Mouse (Mus musculus) liver, embryonic 11.5 days (tissue): ENCODE data around the gene Alg13. TPM values are rescaled to one million over a fixed set of nuclear protein-coding genes. Genes with fewer than 3 reads are reported as not detected.

ENCODE experiments used
- ATAC-seq: fragments of 200-750 bp; cut with Nextera tagmentation; replicated peaks from 2 replicates; pipeline ENCODE4 v1.8.0; 2017; ENCODE audit warnings: moderate number of reproducible peaks, mild to moderate bottlenecking, moderate TSS enrichment, moderate library complexity; ENCODE audit not compliant: low FRiP score
- DNase-seq: peaks from one replicate; pipeline ENCODE4 v3.0.0-alpha.2; 2017; ENCODE audit warnings: low spot score
- H3K27ac ChIP-seq: fragments of 300-500 bp; sonication (generic); 2 replicates; pipeline ENCODE4 v1.5.1; 2014; ENCODE audit warnings: mild to moderate bottlenecking, low read depth, low read length, control low read depth
- H3K27me3 ChIP-seq: fragments of 300-500 bp; sonication (generic); replicated peaks from 2 replicates; pipeline ENCODE4 v1.6.1; 2014; ENCODE audit warnings: low read length, mixed read lengths; ENCODE audit not compliant: control insufficient read depth, insufficient read depth
- H3K36me3 ChIP-seq: fragments of 300-500 bp; sonication (generic); 2 replicates; pipeline ENCODE4 v1.6.1; 2014; ENCODE audit warnings: mild to moderate bottlenecking, low read length, moderate library complexity, mixed read lengths; ENCODE audit not compliant: control insufficient read depth, insufficient read depth
- H3K4me1 ChIP-seq: fragments of 300-500 bp; sonication (generic); replicated peaks from 2 replicates; pipeline ENCODE4 v1.6.1; 2014; ENCODE audit warnings: low read length, mixed read lengths; ENCODE audit not compliant: control insufficient read depth, insufficient read depth
- H3K4me2 ChIP-seq: fragments of 300-500 bp; sonication (generic); 2 replicates; pipeline ENCODE4 v1.6.1; 2014; ENCODE audit warnings: mild to moderate bottlenecking, control low read depth, moderate library complexity
- H3K4me3 ChIP-seq: fragments of 300-500 bp; sonication (generic); 2 replicates; pipeline ENCODE4 v1.5.1; 2014; ENCODE audit warnings: low read depth, low read length, control low read depth
- H3K9ac ChIP-seq: fragments of 300-500 bp; sonication (generic); 2 replicates; pipeline ENCODE4 v1.6.1; 2014; ENCODE audit warnings: low read depth, low read length, control low read depth
- H3K9me3 ChIP-seq: fragments of 300-500 bp; sonication (generic); 2 replicates; pipeline ENCODE4 v1.6.1; 2016; ENCODE audit warnings: low read length, inconsistent platforms, mixed read lengths; ENCODE audit not compliant: control insufficient read depth
- WGBS: fragments of 180-500 bp; shearing (Covaris S2); extraction: QIAGEN DNeasy Blood & Tissue Kit; methylation state at CpG from one replicate; pipeline ENCODE4 v1.1.7; 2014; 5-methylcytosine and 5-hydroxymethylcytosine counted together
- microRNA-seq: library from miRNA; unstranded; fragments of <30 nt; microRNA quantifications from one replicate; pipeline ENCODE4, GENCODE M21; 2017; ENCODE audit warnings: borderline number of aligned reads
- polyA plus RNA-seq: library from polyadenylated mRNA; unstranded; fragments of >200 nt; fragmentation: Nextera tagmentation; extraction: Ambion mirVana; gene quantifications from 2 replicates; pipeline ENCODE4 v1.2.1, GENCODE M21; 2014

The Alg13 gene
- polyA plus RNA-seq, 1 experiment from 2014 or later, result 21.8 TPM

GRCm38 (mm10) chrX:144421091-144421490 is 103.5 kb downstream of the Alg13 start:
- no peak for DNase-seq
- H3K4me1 ChIP-seq, result no peaks in the 10 kb centered on the region
- H3K4me2 ChIP-seq, result no peak overlapping the region
- no peaks in the 10 kb centered on the region for H3K36me3 ChIP-seq
- no peak overlapping the region for H3K4me3 ChIP-seq
- H3K9ac ChIP-seq, result no peak overlapping the region
- H3K27me3 ChIP-seq, result no peaks in the 10 kb centered on the region
- H3K9me3 ChIP-seq, result no peaks in the 10 kb centered on the region
- 88% methylated on average over 1 of the region's 1 CpGs for WGBS
- no peak overlapping the region for H3K27ac ChIP-seq
- ATAC-seq, result no peak

- no peak overlapping the region for H3K27ac ChIP-seq
- no peak for ATAC-seq
Observed at GRCm38 (mm10) chrX:144423848-144424247, 106.2 kb downstream of the Alg13 start.

More at GRCm38 (mm10) chrX:144423848-144424247, 106.2 kb downstream of the Alg13 start:
- Histone ChIP-seq H3K4me2 (no peak overlapping the region), H3K27me3 (no peaks in the 10 kb centered on the region), H3K4me1 (no peaks in the 10 kb centered on the region), H3K9me3 (no peaks in the 10 kb centered on the region), H3K4me3 (no peak overlapping the region), H3K9ac (no peak overlapping the region), H3K36me3 (no peaks in the 10 kb centered on the region)
- DNase-seq, result no peak
- 73% methylated on average over 3 of the region's 3 CpGs for WGBS

Small RNAs within 50 kb of the gene (microRNA-seq; reads per million reads assigned to microRNA genes)
- gene Mir680-2, result not detected

Other genes starting within 250 kb of the Alg13 start
- gene A730046J19Rik, start 164.1 kb upstream of the Alg13 start, polyA plus RNA-seq, result 0.19 and 0.35 TPM in 2 replicates
- gene Trpc5os, start 138.8 kb downstream of the Alg13 start, polyA plus RNA-seq, result 0.04 and 0.05 TPM in 2 replicates